Mouse (Mus musculus) CH12.LX (cell line): ENCODE measurements around the gene Efnb1. TPM values are rescaled to one million over a fixed set of nuclear protein-coding genes. Genes with fewer than 3 reads are reported as not detected.

Source experiments
- DNase-seq: peaks from one replicate; pipeline ENCODE4 v3.0.0-alpha.2; 2013; ENCODE audit errors: extremely low read depth
- H3K27ac ChIP-seq: 2 replicates; pipeline ENCODE4 v1.5.1; 2012; ENCODE audit warnings: low read depth, mild to moderate bottlenecking, control low read depth, moderate library complexity; ENCODE audit not compliant: insufficient read depth
- H3K27me3 ChIP-seq: replicated peaks from 2 replicates; pipeline ENCODE3; 2012; ENCODE audit warnings: inconsistent platforms
- H3K36me3 ChIP-seq, 2 experiments: replicated peaks in 1 of 2; 2 replicates each; pipeline versions ENCODE3 to v1.6.1; 2012; ENCODE audit warnings: inconsistent platforms in 1 of 2, low read length in 1 of 2, mild to moderate bottlenecking in 1 of 2, mixed read lengths in 1 of 2, moderate library complexity in 1 of 2; ENCODE audit not compliant: control insufficient read depth in 1 of 2, insufficient read depth in 1 of 2
- H3K4me1 ChIP-seq, 2 experiments: 2 replicates each; pipeline ENCODE4 v1.6.1; 2012; ENCODE audit warnings: inconsistent platforms in 1 of 2, moderate library complexity in 1 of 2; ENCODE audit not compliant: insufficient read depth in 2 of 2, control insufficient read depth in 1 of 2
- H3K4me2 ChIP-seq: 2 replicates; pipeline ENCODE4 v1.6.1; 2012; ENCODE audit warnings: low read depth, mild to moderate bottlenecking, control low read depth; ENCODE audit not compliant: poor library complexity, insufficient read depth, severe bottlenecking
- H3K4me3 ChIP-seq, 3 experiments: fragments of 150-350 bp in 1 of 3; sonication (generic) in 1 of 3; replicated peaks in 1 of 3; 2 replicates each; pipeline versions ENCODE3 to v1.5.1; 2011 to 2012; ENCODE audit warnings: low read depth in 2 of 3, low read length in 2 of 3, mild to moderate bottlenecking in 2 of 3, moderate library complexity in 2 of 3, control low read depth in 1 of 3, improper control_type of control experiment in 1 of 3, inconsistent platforms in 1 of 3, mixed read lengths in 1 of 3; ENCODE audit not compliant: poor library complexity in 1 of 3
- H3K79me2 ChIP-seq: replicated peaks from 2 replicates; pipeline ENCODE4 v1.6.1; 2012; ENCODE audit warnings: mild to moderate bottlenecking, moderate library complexity; ENCODE audit not compliant: control insufficient read depth, poor library complexity, insufficient read depth, severe bottlenecking; ENCODE audit errors: extremely low read depth
- H3K9ac ChIP-seq: 2 replicates; pipeline ENCODE4 v1.6.1; 2012; ENCODE audit warnings: low read depth, mild to moderate bottlenecking, control low read depth, moderate library complexity; ENCODE audit not compliant: insufficient read depth
- H3K9me3 ChIP-seq: replicated peaks from 2 replicates; pipeline ENCODE3; 2012; ENCODE audit warnings: low read length, inconsistent platforms, mixed read lengths
- BHLHE40 ChIP-seq: IDR thresholded peaks from 2 replicates; pipeline ENCODE4 v1.6.1; 2011; ENCODE audit warnings: mild to moderate bottlenecking, low read depth, low read length, improper control_type of control experiment
- E2F4 ChIP-seq: IDR thresholded peaks from 2 replicates; pipeline ENCODE4 v1.6.1; 2011; ENCODE audit warnings: low read depth, low read length, improper control_type of control experiment; ENCODE audit not compliant: insufficient replicate concordance
- ELF1 ChIP-seq: IDR thresholded peaks from 2 replicates; pipeline ENCODE4 v1.6.1; 2014; ENCODE audit warnings: low read depth, mild to moderate bottlenecking, inconsistent platforms, low read length, improper control_type of control experiment
- ETS1 ChIP-seq: conservative IDR thresholded peaks from 2 replicates; pipeline ENCODE4 v1.6.1; 2012; ENCODE audit warnings: low read depth, mild to moderate bottlenecking, inconsistent platforms, low read length, improper control_type of control experiment, moderate library complexity
- GABPA ChIP-seq: IDR thresholded peaks from 2 replicates; pipeline ENCODE4 v1.6.1; 2012; ENCODE audit warnings: low read depth, low read length, improper control_type of control experiment, inconsistent platforms; ENCODE audit not compliant: insufficient replicate concordance
- HCFC1 ChIP-seq: IDR thresholded peaks from 2 replicates; pipeline ENCODE4 v1.6.1; 2012; ENCODE audit warnings: low read depth, mild to moderate bottlenecking, inconsistent platforms, low read length, improper control_type of control experiment
- IRF4 ChIP-seq: IDR thresholded peaks from 2 replicates; pipeline ENCODE4 v1.6.1; 2014; ENCODE audit warnings: low read depth, mild to moderate bottlenecking, inconsistent platforms, low read length, improper control_type of control experiment
- JUN ChIP-seq: IDR thresholded peaks from 2 replicates; pipeline ENCODE4 v1.6.1; 2011; ENCODE audit warnings: low read depth, mild to moderate bottlenecking, low read length, improper control_type of control experiment, moderate library complexity; ENCODE audit not compliant: insufficient read depth
- MAZ ChIP-seq: IDR thresholded peaks from 2 replicates; pipeline ENCODE4 v1.6.1; 2012; ENCODE audit warnings: low read depth, mild to moderate bottlenecking, inconsistent platforms, low read length, improper control_type of control experiment, moderate library complexity
- MEF2A ChIP-seq: IDR thresholded peaks from 2 replicates; pipeline ENCODE4 v1.6.1; 2014; ENCODE audit warnings: low read depth, mild to moderate bottlenecking, inconsistent platforms, low read length, improper control_type of control experiment, borderline replicate concordance
- MXI1 ChIP-seq: IDR thresholded peaks from 2 replicates; pipeline ENCODE4 v1.6.1; 2011; ENCODE audit warnings: mild to moderate bottlenecking, low read depth, low read length, improper control_type of control experiment
- MYC ChIP-seq: IDR thresholded peaks from 2 replicates; pipeline ENCODE4 v1.6.1; 2011; ENCODE audit warnings: low read depth, mild to moderate bottlenecking, improper control_type of control experiment, low read length
- NELFE ChIP-seq: IDR thresholded peaks from 2 replicates; pipeline ENCODE4 v1.6.1; 2011; ENCODE audit warnings: low read depth, low read length, improper control_type of control experiment
- POLR2A ChIP-seq: IDR thresholded peaks from 2 replicates; pipeline ENCODE4 v1.6.1; 2011; ENCODE audit warnings: low read depth, mild to moderate bottlenecking, improper control_type of control experiment, low read length
- SIN3A ChIP-seq: IDR thresholded peaks from 2 replicates; pipeline ENCODE4 v1.6.1; 2012; ENCODE audit warnings: low read length, improper control_type of control experiment, inconsistent platforms
- TBP ChIP-seq: conservative IDR thresholded peaks from 2 replicates; pipeline ENCODE4 v1.6.1; 2011; ENCODE audit warnings: low read depth, low read length, improper control_type of control experiment
- TCF12 ChIP-seq: IDR thresholded peaks from 2 replicates; pipeline ENCODE4 v1.6.1; 2014; ENCODE audit warnings: low read depth, mild to moderate bottlenecking, inconsistent platforms, low read length, improper control_type of control experiment
- USF1 ChIP-seq: IDR thresholded peaks from 2 replicates; pipeline ENCODE4 v1.6.1; 2014; ENCODE audit warnings: low read depth, mild to moderate bottlenecking, inconsistent platforms, low read length, improper control_type of control experiment
- ZMIZ1 ChIP-seq: IDR thresholded peaks from 2 replicates; pipeline ENCODE4 v1.6.1; 2012; ENCODE audit warnings: low read depth, mild to moderate bottlenecking, inconsistent platforms, low read length, improper control_type of control experiment
- ZNF384 ChIP-seq: IDR thresholded peaks from 2 replicates; pipeline ENCODE4 v1.6.1; 2012; ENCODE audit warnings: low read depth, low read length, improper control_type of control experiment, inconsistent platforms
- dilution Hi-C: fragments of 300-500 bp; cut with MboI; formaldehyde crosslinking; loops from 2 replicates; pipeline ENCODE4 v1.14.3; 2020; ENCODE audit warnings: low sequenced_read_pairs; ENCODE audit not compliant: extremely low pct_unique_long_range_greater_than_20kb, extremely low pct_ligation_motif_present
- in situ Hi-C: fragments of 300-500 bp; cut with MboI; formaldehyde crosslinking; loops from 3 replicates; pipeline ENCODE4 v1.14.3; 2019; ENCODE audit warnings: low sequenced_read_pairs, low pct_ligation_motif_present, low pct_unique_long_range_greater_than_20kb, mixed read lengths
- polyA plus RNA-seq: library from polyadenylated mRNA; unstranded; fragments of >175 nt; gene quantifications from 2 replicates; pipeline ENCODE4 v1.2.1, GENCODE M21; 2012; ENCODE audit warnings: low read depth; ENCODE audit not compliant: insufficient read length
- total RNA-seq, 2 experiments: library from RNA; depleted of rRNA; stranded (reverse); fragments of 300-350 nt in 1 of 2; fragments of >200 nt in 1 of 2; gene quantifications; 2 replicates each; pipeline ENCODE4 v1.2.3; 2012 to 2014

Gene Efnb1
- total and polyA plus RNA-seq, 3 experiments: 1.2 to 1.8 (median 1.4) TPM

DNA sequence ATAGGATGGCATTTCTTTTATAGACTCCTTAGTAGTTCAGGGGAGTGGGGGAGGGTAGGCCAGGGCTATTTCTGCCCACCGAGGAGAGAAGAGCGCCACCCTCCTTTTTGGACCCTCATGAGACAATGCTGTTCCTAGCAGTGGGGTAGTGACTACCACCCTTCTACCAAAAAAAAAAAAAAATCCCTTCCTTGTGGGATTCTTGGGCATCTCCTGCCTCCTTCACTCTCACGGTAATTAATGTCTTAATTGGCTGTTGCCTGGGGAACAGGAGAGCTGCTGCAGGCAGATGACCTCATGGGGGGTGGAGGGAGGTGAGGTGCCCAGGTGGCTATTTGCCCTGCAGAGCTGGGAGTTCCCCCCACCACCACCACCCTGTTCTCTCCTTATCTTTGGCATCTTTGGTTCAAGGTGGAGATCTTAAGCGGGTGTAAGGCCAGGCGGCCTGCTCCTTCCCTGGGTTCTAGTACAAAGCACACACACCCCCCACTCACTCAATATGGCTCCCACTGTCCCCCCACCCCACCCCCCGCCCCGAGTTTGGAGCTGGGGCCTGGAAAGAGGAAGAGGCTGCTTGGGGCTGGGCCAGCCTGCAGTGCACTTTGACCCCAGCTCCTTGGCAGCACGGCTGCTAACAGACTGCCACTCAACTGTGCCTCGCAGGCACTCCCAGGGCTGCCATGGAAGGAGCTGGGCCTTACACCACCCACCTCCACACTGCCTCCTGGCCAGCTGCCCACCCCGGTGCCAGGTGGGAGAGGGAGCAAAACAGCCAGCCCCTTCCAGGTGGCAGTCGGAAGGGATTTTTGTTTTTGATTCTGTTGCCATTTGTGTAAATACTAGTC, 12.4 kb downstream of the Efnb1 start:
- no peaks in the 10 kb centered on the region for H3K9me3 ChIP-seq
- H3K4me3 ChIP-seq: no peak overlapping the region
- dilution Hi-C loops: no loop called here
- H3K27ac ChIP-seq: no peak overlapping the region
- no peak overlapping the region for H3K9ac ChIP-seq
- no peak for DNase-seq
- H3K79me2 ChIP-seq: no peaks in the 10 kb centered on the region
- H3K27me3 ChIP-seq: no peaks in the 10 kb centered on the region
- H3K36me3 ChIP-seq: peaks cover 0 to 20% of the 10 kb centered on the region in 2 experiments
- no peak overlapping the region for H3K4me2 ChIP-seq
- peaks cover 0 to 14% of the 10 kb centered on the region in 2 experiments; a peak in 2 of 4 replicates for H3K4me1 ChIP-seq
- TF ChIP-seq MXI1: no peak
- TF ChIP-seq E2F4: no peak
- TF ChIP-seq SIN3A: no peak
- no peak for TF ChIP-seq MEF2A
- no peak for TF ChIP-seq MYC
- TF ChIP-seq TCF12: no peak
- TF ChIP-seq USF1: no peak
- TF ChIP-seq TBP: no peak
- TF ChIP-seq JUN: no peak
- no peak for TF ChIP-seq POLR2A
- no peak for TF ChIP-seq BHLHE40
- no peak for TF ChIP-seq ELF1
- no peak for TF ChIP-seq ZNF384
- TF ChIP-seq IRF4: no peak
- no peak for TF ChIP-seq MAZ
- TF ChIP-seq ZMIZ1: no peak
- in situ Hi-C loops: loop anchor here (25.0 kb wide), 2 partner anchors 264 to 439 kb away; no protein-coding TSS in a partner anchor

DNA sequence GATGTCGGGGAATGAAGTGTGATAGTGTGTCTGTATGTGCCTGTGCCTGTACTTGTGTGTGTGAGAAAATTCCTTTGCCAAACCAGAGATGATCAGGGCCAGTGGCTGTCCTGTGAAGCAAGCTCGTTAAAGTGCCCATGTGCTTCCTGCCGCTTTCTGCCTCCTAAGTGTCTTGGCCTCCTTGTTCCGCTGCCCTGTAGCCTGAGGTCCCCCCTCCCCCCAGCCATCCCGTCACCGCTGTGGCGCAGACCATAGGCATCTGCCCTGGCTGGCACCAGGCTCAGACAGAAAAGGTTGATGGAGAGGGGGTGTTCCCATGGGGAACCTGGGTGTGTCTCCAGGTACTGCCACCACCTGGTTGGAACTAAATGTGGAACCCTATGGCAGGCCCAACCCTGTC, 13.1 kb downstream of the Efnb1 start:
- H3K4me3 ChIP-seq: no peak overlapping the region
- no peaks in the 10 kb centered on the region for H3K79me2 ChIP-seq
- TF ChIP-seq TBP: no peak
- no peak for TF ChIP-seq SIN3A
- TF ChIP-seq HCFC1: no peak
- TF ChIP-seq ZMIZ1: no peak
- TF ChIP-seq NELFE: no peak
- TF ChIP-seq ZNF384: no peak
- TF ChIP-seq ETS1: no peak
- TF ChIP-seq GABPA: no peak
- dilution Hi-C loops: no loop called here
- DNase-seq: no peak
- in situ Hi-C loops: loop anchor here (25.0 kb wide), 2 partner anchors 263 to 438 kb away; no protein-coding TSS in a partner anchor
- H3K9me3 ChIP-seq: peaks cover 1% of the 10 kb centered on the region
- no peak overlapping the region for H3K9ac ChIP-seq
- no peak overlapping the region for H3K4me2 ChIP-seq
- no peaks in the 10 kb centered on the region for H3K27me3 ChIP-seq
- H3K36me3 ChIP-seq: peaks cover 0 to 20% of the 10 kb centered on the region in 2 experiments
- peaks cover 0 to 14% of the 10 kb centered on the region in 2 experiments; a peak in 2 of 4 replicates for H3K4me1 ChIP-seq
- H3K27ac ChIP-seq: no peak overlapping the region
